Mouse (Mus musculus): Measurements from ENCODE around the gene Sergef.

Sergef gene

DNA sequence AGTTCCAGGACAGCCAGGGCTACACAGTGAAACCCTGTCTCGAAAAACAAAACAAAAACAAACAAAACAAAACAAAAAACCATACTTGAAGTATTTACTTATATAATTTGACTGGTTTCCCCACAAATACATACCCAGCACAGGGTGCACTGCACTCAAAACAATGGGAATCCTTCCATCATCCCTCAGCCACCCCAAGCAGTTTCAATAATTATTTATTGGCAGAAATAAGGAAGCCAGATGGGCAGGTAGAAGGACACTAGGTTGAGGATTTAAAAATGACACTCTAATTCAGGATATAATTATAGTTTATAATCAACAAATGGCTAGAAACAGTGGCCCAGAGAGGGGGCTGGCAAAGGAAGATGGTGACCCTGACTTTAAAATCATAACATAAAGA lies 99.0 kb downstream of the Sergef start:
- no peak for DNase-seq (ENCODE audit: low spot score)

DNA sequence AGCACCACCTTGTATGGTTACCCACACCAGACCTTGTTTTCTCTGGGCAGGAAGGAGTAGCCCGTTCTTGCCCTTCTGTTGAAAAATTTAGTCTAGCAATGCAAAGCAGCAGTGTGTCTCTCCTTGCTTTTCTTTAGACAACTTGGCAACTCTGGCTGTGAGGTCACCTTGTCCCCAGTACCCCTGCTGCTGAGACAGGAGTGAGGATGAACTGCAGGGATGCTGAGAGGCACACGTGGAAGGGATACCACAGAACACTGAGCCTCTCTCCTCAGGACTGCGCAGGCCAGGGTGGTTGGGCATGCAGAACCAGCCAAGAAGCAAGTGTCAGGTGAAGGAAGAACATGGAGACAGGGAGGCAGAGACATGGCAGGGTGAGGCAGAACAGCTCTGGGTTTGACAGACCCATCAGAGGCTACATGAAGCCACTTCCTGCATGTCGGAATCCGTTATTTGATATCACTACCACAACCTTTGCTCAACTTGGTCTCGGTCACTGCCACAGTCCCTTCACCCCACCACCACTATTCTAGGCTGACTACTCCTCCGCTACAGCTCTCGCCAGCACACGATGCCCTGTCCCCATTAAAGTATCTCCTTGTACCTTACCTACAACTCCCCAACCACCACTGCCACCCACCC lies 103.0 kb downstream of the Sergef start:
- DNase-seq (ENCODE audit: low spot score), result no peak

DNA sequence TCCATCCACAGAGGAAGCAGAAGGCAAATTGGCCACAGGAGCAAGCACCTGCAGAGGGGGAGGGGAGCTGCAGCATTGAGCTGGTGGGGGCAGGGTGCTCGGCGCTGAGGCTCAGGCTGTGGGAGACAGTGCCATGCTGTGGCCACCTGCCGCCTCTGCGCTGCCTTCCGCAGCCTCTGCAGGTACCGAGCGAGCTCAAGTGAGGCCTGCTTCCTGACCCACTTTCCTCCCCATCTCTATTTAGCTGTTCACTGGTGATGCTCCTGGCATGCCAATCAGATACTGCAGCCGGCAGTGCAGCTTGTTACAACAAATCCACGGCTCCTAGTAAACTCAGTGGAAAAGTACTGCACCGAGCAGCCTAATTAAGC lies 104.2 kb downstream of the Sergef start:
- no peak for DNase-seq (ENCODE audit: low spot score)

DNA sequence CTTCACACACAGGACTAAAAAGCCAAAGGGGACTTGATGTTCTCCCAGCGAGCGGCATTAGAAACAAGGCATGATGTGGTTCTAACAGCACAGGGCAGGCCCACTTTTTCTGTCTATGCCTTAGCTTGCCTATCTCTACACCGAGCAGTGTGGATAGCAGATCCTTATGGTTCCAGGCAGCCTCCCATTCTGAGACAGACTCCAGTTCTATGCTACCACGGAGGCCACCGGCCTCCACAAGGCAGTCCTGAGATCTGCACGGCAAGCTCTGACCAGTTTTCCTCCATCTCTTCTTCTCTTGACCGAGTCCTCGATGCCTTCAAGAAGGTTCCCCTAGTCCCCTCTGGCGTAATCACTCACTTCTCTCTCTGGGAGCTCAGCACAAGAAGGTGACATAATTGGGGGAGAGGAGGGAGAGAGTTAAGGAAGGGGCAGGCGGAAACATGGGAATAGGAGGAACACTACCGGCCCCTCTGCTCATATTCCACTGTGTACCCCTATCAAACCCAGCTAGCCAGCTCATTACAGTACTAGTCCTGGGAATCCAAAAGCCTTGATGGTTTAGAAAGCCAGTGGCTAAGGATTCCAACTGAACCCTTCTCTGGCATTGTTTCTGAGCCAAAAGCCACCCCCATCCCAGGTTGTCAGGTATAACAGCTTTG lies 104.7 kb downstream of the Sergef start:
- no peak for DNase-seq (ENCODE audit: low spot score)

DNA sequence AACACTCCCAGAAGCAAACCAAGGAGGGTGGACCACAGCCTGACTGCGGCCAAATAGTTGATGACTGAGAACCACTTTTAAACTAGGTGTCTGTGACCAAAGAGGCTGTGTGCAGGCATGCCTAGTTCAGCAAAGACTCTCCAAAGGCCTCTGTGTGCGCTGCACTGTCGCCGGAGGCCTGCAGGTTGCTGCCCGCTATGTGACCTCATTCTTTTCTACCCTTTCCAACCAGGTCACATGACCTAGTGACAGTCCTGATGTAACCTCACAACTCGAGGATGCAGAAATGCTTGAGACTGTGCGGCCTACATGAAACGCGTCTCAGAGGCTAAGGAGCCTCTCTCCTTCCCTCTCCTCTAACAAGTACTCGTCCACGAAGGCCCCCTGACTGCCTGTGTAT lies 106.1 kb downstream of the Sergef start:
- DNase-seq (ENCODE audit: low spot score), result no peak

DNA sequence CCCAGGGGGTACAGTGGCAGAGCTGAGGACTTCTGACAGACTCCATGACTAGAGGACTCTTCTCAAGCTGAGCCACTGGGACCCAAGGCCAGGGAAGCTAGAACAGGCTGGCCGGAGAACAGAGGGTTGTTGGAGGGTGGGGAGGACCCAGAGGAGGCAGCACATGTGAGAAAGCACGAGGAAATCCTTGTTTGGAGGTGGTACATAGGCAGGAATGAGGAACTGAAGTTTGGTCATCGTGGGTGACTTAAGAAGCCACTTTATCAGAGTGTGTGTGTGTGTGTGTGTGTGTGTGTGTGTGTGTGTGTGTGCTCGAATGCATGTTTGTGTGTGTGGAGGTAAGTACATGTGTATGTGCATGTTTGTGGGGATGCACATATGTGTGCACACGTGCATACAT lies 108.3 kb downstream of the Sergef start:
- no peak for DNase-seq (ENCODE audit: low spot score)

DNA sequence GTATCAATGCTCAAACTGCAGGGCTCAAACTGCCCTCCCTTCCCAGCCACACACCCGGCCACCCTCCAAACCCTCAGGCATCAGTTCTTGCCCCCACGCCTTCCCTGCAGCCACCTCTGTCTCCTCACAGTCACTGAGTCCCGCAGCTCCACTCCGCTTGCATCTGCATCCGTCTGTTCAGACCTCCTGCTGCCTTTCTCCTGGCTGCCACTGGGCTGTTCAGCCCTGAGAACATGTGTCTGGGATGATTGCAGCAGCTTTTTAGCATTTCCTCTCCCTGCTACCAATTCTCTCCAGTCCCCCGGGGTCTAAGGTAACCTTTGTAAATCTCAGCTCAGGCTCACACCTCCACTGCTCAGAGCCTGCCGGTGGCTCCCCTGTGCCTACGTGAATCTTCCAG lies 109.7 kb downstream of the Sergef start:
- no peak for DNase-seq (ENCODE audit: low spot score)

DNA sequence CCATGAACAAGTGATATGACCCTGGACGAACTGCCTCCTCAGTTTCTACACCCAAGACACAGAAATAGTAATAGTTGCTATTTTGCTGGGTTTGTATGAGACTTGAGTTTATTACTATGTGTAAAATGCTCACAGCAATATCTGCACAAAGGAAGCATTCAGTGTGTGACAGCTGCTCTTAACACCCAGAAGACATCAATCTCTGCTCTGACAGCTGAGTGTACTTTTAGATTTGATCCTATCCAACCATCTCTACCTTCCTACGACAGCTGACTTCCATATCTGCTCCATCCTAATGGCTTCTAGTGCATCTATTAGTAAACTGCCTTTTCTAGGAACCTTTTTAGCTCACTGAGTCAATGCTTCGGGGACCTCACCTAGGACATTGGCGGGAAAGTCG lies 110.3 kb downstream of the Sergef start:
- DNase-seq (ENCODE audit: low spot score), result no peak

DNA sequence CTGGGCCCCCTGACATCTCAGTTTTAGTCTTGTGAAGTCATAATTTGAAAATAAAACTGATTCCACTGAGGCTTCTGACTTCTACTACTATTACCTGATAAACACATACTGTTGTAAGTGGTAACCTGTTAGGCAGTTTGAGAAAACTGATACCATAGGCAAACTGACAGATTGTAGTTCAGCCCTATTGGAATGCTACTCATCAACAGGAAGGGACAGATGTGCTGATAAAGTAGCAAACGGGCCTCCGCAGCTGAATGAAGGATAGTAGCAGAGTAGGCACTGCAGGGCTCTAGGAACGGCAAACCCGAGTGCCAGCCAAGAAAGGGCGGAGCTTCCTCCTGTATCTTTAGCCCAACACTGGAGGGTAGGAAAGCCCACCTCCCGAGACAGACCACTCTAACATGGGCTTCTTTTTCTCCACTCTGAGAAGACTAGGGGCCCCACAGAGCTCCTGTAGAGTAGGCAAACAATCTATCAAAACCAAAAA lies 112.9 kb downstream of the Sergef start:
- DNase-seq (ENCODE audit: low spot score), result no peak

DNA sequence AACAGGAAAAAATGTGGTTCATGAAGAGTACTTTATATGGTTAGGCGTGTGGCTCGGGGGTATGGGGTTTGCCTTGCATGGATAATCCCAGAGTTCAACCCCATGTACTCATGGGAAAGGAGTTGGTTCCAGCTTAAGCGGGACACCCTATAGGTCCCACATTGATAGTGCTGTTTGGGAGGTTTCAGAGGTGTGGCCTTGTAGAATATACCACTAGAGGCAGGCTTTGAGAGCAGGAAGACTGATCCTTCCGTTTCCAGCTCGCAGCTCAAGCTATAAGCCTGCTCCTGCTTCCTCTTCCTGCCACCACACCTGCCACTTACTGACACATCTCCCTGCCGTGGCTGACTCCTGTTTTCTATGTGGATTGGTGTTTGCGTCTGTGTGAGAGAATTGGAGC lies 116.4 kb downstream of the Sergef start:
- DNase-seq (ENCODE audit: low spot score), result no peak

DNA sequence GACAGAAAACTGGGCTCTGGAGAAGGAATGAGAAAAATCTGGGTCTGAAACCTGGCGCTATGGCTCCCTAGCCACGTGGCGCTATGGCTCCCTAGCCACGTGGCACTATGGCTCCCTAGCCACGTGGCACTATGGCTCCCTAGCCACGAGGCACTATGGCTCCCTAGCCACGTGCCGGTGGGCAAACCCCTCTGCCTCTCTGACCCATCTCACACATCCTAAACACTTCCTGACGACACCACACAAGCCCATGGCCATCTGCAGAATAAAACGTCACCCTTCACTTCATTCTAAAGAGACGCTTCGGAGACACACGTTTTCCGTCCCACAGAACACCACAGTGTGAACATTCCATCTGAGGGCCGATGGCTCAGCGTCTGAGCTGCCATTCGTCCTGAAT lies 117.8 kb downstream of the Sergef start:
- no peak for DNase-seq (ENCODE audit: low spot score)

DNA sequence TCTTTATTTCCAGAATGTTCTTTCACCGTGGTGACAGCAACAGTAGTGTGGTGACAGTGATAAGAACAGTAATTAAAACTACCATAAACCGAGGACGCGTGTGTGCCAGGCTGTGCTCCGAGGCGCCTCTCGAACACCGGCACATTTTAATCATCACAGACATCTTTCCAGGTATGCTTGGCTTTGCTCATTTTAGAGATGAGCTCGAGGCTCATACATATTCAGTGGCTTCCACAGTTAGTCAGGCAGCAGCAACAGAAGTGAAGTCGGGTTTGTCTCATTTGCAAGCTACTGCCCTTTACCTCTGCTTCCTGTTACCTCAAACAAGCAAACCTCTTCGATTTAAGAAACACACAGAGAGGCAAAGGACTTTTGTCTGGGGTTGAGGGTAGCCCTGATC lies 120.5 kb downstream of the Sergef start:
- DNase-seq (ENCODE audit: low spot score), result no peak

DNA sequence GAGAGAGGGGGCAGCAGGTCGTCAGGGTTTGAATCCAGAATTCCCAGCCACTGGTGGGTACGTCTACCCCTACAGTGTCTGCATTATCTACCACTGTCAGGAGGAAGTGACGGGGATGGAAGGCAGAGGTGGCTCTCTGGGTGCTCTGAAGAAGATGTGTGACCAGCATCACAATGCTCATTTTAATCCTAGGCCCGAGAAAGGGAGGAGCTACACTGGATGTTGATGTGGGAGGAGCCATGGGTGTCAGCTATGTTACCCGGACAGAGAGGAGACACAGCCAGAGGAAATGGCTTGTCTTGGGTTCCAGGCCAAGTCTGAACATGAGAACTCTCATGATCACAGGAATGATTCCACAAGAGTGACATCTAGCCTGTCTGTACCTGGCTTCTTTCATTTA lies 122.4 kb downstream of the Sergef start:
- DNase-seq (ENCODE audit: low spot score), result no peak

DNA sequence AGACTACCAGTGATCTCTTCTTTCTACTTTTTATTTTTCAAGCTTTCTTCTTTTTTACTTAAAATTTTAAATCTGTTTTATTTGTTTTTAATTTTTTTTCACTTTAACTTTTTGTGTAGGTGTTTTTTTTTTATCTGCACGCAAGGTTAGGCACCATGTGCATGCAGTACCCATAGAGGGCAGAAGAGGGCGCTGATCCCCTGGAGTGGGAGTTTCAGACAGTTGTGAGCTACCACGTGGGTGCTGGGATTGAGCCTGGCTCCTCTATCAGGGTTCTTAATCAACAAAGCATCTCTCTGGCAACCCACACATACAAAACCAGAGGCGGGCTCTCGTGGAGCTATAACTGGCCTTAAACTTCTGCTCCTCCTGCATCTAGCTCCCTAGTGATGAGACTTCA lies 123.6 kb downstream of the Sergef start:
- no peak for DNase-seq (ENCODE audit: low spot score)

DNA sequence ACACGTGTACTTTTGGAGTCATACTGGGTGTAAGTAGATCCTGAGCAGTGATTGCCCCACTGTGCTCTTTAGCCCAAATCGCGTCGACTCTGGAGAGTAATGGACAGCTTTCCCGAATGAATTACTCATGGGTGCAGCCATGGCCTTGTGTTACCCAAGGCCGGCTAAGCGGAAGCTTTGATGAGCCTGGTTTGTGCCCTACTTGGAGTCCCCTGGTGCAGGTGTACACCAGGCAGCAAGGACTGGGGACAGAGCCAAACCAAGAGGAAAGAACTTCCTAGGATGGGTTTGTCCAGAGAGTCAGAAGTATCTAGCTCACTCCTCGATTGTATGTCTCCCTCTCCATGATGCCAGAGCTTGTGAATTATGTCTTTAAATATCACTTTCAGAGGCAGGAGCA lies 124.6 kb downstream of the Sergef start:
- no peak for DNase-seq (ENCODE audit: low spot score)

DNA sequence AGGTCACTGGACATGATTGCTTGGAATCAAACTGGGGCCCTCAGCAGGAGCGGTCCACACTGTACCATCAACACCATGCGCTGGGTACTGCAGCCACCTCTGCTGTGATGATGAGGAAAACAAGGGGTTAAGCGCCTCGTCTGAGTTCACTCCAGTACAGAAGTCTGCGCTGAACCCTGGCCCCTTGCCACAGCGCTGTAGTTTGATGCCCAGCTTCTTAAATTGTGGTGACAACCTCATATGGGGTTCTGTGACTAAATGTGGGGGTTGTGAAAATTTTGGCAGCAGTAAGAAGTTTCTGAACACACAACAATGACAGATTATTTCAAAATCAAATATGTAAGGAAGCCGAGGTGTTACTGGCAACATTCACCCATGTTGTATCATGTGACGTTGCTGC lies 126.0 kb downstream of the Sergef start:
- no peak for DNase-seq (ENCODE audit: low spot score)

DNA sequence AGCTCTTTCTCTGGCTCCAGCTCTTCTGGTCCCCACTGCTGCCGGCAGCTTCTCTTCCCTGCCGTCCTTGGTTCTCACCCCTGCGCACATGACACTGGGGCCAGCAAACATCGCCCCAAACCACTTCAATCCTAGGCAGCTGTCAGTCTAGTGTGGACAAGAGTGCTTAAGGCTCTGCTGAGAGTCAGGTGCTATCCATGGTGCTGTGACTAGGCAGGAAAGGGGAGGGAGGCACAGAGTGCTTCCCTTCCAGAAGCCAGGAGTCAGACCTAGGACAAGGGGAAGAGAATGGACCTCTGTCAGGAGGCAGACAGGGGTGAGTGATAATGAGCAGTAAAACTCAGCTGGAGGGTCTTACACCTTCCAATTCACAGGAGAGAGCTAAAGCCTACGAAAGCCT lies 126.8 kb downstream of the Sergef start:
- DNase-seq (ENCODE audit: low spot score), result no peak

DNA sequence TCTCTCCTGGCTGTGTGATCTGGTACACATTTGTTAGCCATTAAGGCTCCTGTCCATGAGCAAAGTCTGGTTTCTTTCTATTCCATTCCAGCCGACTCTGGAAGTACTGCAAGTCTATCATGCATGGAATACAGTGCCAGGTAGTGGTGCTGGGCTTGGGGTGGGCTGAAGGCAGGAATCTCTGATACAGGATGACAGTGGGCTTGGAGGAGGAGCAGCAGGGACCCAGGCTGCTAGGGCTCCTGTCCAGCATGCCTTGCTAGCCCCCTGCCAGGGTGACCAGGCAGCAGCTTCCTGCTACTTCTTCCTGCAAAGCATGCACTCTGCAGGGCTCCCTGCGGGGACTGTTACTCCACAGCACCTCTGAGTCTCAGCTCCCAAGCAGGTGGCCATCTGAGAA lies 128.8 kb downstream of the Sergef start:
- no peak for DNase-seq (ENCODE audit: low spot score)

DNA sequence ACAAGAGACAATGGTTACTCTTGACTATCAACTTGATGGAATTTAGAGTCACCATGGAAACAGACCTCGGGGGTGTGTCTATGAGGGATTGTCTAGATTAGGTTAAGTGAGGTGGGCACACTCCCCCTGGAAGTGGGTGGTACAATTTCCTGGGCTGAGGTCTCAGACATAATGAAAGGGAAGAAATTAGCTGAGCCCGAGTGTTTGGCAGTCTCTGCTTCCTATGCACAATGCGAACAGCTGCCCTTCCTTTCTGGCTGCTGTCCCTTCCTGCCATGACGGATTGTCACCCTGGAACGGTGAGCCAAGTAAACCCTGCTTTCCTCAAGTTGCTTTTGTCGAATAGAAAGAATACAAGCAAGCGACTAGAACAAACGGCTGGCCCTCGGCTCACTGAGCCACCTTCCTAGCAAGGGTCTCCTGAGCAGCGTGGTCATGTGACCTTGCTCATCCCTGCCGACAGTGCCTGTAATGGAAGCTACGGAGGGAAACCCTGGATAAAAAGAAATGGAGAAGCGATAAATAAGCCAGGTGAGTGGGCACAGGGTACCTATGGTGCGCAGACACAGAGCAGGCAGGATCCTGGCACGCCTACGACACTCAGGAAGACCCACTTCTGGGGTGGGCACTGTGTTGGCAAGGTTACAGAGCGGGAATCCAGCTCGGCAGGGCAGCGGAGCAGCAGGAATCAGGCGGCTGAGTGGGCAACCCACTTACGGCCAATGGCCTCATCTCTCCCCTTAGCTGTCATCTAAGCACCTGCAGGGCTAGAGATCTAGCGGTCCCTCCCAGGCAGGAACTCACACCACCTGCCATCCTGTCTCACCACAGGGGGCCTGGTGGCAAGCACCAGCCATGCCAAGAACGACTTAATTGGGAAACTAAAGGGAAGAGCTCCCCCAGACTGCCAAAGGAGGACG lies 130.0 kb downstream of the Sergef start:
- no peak for DNase-seq (ENCODE audit: low spot score)

DNA sequence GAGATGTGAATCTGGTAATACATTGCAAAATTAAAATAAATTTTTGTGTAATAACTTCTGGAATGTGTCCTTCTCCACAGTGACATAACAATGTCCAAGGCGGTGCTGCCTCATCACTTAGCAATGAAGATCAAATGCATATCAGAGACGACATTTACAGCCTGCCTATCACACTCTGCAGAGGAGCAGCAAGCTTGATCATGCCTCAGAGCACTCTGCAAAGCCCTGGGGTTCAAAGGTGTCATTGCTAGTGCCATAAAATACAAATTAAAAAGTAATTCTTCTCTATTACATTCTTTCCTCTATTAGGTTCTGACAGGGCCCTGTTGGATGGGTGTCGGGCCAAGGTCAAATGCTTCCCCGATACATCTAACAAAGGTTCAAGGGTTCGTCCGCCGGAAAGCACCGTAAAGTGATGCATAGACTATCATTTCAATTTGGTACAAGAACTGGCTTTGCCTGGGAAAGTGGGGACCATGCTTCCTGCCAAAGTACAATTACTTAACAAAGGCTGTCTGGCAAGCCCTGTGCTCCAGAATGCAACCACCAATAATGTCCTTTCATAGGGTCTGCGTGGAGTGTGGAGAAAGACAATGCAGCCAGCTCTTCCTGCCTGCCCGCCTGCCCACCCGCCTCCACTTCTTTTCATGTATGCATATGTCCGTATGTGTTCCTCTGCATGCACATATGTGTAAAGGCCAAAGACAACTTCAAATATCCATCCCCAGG lies 130.9 kb downstream of the Sergef start:
- DNase-seq (ENCODE audit: low spot score), result no peak

DNA sequence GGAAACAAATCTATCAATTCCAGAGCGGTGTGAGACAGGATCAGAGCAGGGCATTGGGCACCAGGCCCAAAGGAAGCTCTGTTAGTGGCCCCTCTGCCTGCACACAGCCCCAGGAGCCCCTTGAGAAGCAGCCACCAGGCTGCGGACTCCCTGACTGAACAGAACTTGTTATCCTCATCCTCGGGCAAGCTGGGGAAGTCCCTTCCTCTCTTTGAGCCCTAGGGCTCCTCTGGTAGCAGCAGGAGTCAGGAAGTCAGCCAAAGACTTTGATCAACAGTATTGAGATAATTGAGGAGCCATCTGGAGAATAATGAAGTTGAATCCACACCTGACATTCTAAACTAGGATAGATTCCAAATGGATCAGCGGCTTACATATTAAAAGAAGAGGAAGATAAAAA lies 135.4 kb downstream of the Sergef start:
- no peak for DNase-seq (ENCODE audit: low spot score)

DNA sequence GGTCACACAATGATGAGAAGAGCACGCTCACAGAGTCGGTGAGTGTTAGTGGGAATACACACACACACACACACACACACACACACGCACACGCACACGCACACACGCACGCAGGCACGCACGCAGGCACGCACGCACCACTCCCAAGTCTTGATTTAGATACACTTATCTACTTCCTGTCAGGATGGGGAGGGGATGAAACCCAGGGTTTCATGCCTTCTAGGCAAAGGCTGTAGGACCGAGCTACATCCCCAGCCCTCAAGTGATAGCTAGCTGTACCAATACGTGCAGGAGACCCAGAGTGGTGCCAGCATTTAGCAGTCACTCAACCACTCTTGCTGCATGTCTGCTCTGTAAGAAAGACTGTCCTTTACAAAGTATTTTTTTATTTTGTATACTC lies 137.0 kb downstream of the Sergef start:
- DNase-seq (ENCODE audit: low spot score), result no peak

All from c-Kit-positive CD71-positive TER-119-positive erythroid progenitor cells, embryonic 14.5 days (primary cell).